Mouse (Mus musculus) G1E-ER4 (cell line): ENCODE measurements around the gene Dbi. TPM values are rescaled to one million over a fixed set of nuclear protein-coding genes. Genes with fewer than 3 reads are reported as not detected.

Source experiments
- GATA1 ChIP-seq: IDR thresholded peaks from one replicate; pipeline ENCODE4 v1.8.0; 2012; ENCODE audit warnings: low read length, inconsistent platforms
- polyA plus RNA-seq: library from polyadenylated mRNA; stranded (reverse); fragments of >175 nt; gene quantifications from 2 replicates; pipeline ENCODE4 v1.2.3, GENCODE M21; 2012

Gene Dbi
- 11.0 and 13.5 TPM in 2 replicates for polyA plus RNA-seq

GRCm38 (mm10) chr1:120120969-120121811 lies at the start of gene Dbi, which contains the start of gene 3110009E18Rik:
TSS of gene Dbi (minus strand) at chr1:120121078.
TSS of gene 3110009E18Rik (plus strand) at chr1:120121187.
- TF ChIP-seq GATA1 = no peak

- TF ChIP-seq GATA1 = no peak
Observed at GRCm38 (mm10) chr1:120170307-120170706, 49.4 kb upstream of the Dbi start.

GRCm38 (mm10) chr1:120168674-120169073 lies 47.8 kb upstream of the Dbi start:
- TF ChIP-seq GATA1 = no peak

GRCm38 (mm10) chr1:120168016-120168415 lies 47.1 kb upstream of the Dbi start:
- TF ChIP-seq GATA1 = no peak

- no peak for TF ChIP-seq GATA1
Observed at GRCm38 (mm10) chr1:120162616-120163015, 41.7 kb upstream of the Dbi start.

- no peak for TF ChIP-seq GATA1
Observed at GRCm38 (mm10) chr1:120161502-120161901, 40.6 kb upstream of the Dbi start.

- no peak for TF ChIP-seq GATA1
Observed at GRCm38 (mm10) chr1:120158474-120159127, 37.7 kb upstream of the Dbi start.

GRCm38 (mm10) chr1:120155325-120155724 lies 34.4 kb upstream of the Dbi start:
- TF ChIP-seq GATA1 = no peak

- no peak for TF ChIP-seq GATA1
Observed at GRCm38 (mm10) chr1:120154232-120154631, 33.4 kb upstream of the Dbi start.

- no peak for TF ChIP-seq GATA1
Observed at GRCm38 (mm10) chr1:120146994-120147393, 26.1 kb upstream of the Dbi start.

GRCm38 (mm10) chr1:120145527-120146216 lies 24.8 kb upstream of the Dbi start:
- TF ChIP-seq GATA1 = no peak

- no peak for TF ChIP-seq GATA1
Observed at GRCm38 (mm10) chr1:120142551-120142950, 21.7 kb upstream of the Dbi start.

GRCm38 (mm10) chr1:120140144-120140693 lies 19.3 kb upstream of the Dbi start:
- TF ChIP-seq GATA1 = no peak

- no peak for TF ChIP-seq GATA1
Observed at GRCm38 (mm10) chr1:120138923-120139540, 18.2 kb upstream of the Dbi start.
